Mouse (Mus musculus): Measurements from ENCODE around the gene Rsph3b. TPM values are rescaled to one million over a fixed set of nuclear protein-coding genes. Genes with fewer than 3 reads are reported as not detected.
"Not testable (repeated sequence)": the region's sequence is repeated elsewhere in the genome, so short reads cannot be mapped to it uniquely, and the experiment has no call there.

Rsph3b gene
- polyA plus RNA-seq (2015; fragmentation: Nextera tagmentation; extraction: Ambion mirVana), result 13.7 and 17.2 TPM in 2 replicates

GRCm38 (mm10) chr17:6947984-6948768, at the start of gene Rsph3b:
Gene Rsph3b (minus strand): TSS chr17:6948682.
- under 1% methylated on average over 72 of the region's 73 CpGs for WGBS (ENCODE audit: insufficient replicate concordance)
- H3K36me3 ChIP-seq; H3K9me3 ChIP-seq (replicated peaks); H3K4me1 ChIP-seq (replicated peaks); H3K27me3 ChIP-seq: not testable (repeated sequence)
- ATAC-seq (ENCODE audit: low read depth) (peak; percentile 93), DNase-seq (peak; percentile 70)
- peak within 1 kb of the TSS; percentile 69 for H3K4me3 ChIP-seq (replicated peaks)
- peak within 1 kb of the TSS; percentile 73 for H3K9ac ChIP-seq
- peak within 1 kb of the TSS; percentile 87 for H3K4me2 ChIP-seq
- H3K27ac ChIP-seq, result peak within 1 kb of the TSS; percentile 71

GRCm38 (mm10) chr17:6997778-6998490, 49.5 kb upstream of the Rsph3b start:
- not testable (repeated sequence) for H3K9me3 ChIP-seq (replicated peaks); H3K36me3 ChIP-seq; DNase-seq; H3K27ac ChIP-seq; H3K4me1 ChIP-seq (replicated peaks); H3K4me3 ChIP-seq (replicated peaks); H3K9ac ChIP-seq; H3K27me3 ChIP-seq; ATAC-seq (ENCODE audit: low read depth); H3K4me2 ChIP-seq
- 70% methylated on average over 1 of the region's 7 CpGs for WGBS (ENCODE audit: insufficient replicate concordance)

GRCm38 (mm10) chr17:6996826-6997225, 48.3 kb upstream of the Rsph3b start:
- ATAC-seq (ENCODE audit: low read depth), result not testable (repeated sequence)

GRCm38 (mm10) chr17:6995504-6995903, 47.0 kb upstream of the Rsph3b start:
- no CpG with 5 or more reads among the region's 6 CpGs for WGBS (ENCODE audit: insufficient replicate concordance)
- DNase-seq; H3K4me3 ChIP-seq (replicated peaks); H3K36me3 ChIP-seq; H3K27ac ChIP-seq; H3K4me2 ChIP-seq; H3K9ac ChIP-seq; H3K27me3 ChIP-seq; H3K9me3 ChIP-seq (replicated peaks); H3K4me1 ChIP-seq (replicated peaks): not testable (repeated sequence)
- ATAC-seq (ENCODE audit: low read depth), result peak; percentile 34; the same call in 1 of the 2 replicates

More at GRCm38 (mm10) chr17:6996826-6997225, 48.3 kb upstream of the Rsph3b start:
- H3K36me3 ChIP-seq; H3K27ac ChIP-seq; H3K9ac ChIP-seq; H3K4me3 ChIP-seq (replicated peaks); H3K4me2 ChIP-seq; DNase-seq; H3K9me3 ChIP-seq (replicated peaks); H3K4me1 ChIP-seq (replicated peaks); H3K27me3 ChIP-seq: not testable (repeated sequence)
- WGBS (ENCODE audit: insufficient replicate concordance), result 62% methylated on average over 8 of the region's 8 CpGs

GRCm38 (mm10) chr17:6986118-6986517, 37.6 kb upstream of the Rsph3b start:
- H3K4me2 ChIP-seq; ATAC-seq (ENCODE audit: low read depth); H3K36me3 ChIP-seq; H3K9me3 ChIP-seq (replicated peaks); H3K4me3 ChIP-seq (replicated peaks); H3K4me1 ChIP-seq (replicated peaks); H3K27me3 ChIP-seq; H3K9ac ChIP-seq; DNase-seq; H3K27ac ChIP-seq: not testable (repeated sequence)
- WGBS (ENCODE audit: insufficient replicate concordance), result 90% methylated on average over 1 of the region's 1 CpGs

- not testable (repeated sequence) for H3K27ac ChIP-seq; H3K36me3 ChIP-seq; DNase-seq; H3K4me2 ChIP-seq; H3K4me1 ChIP-seq (replicated peaks); ATAC-seq (ENCODE audit: low read depth); H3K9ac ChIP-seq; H3K4me3 ChIP-seq (replicated peaks); H3K27me3 ChIP-seq; H3K9me3 ChIP-seq (replicated peaks)
- WGBS (ENCODE audit: insufficient replicate concordance), result 85% methylated on average over 5 of the region's 8 CpGs
Observed at GRCm38 (mm10) chr17:6980144-6980543, 31.7 kb upstream of the Rsph3b start.

GRCm38 (mm10) chr17:6979380-6979779, 30.9 kb upstream of the Rsph3b start:
- WGBS (ENCODE audit: insufficient replicate concordance), result 20% methylated on average over 5 of the region's 5 CpGs
- Histone ChIP-seq H3K4me3 (replicated peaks) (peak overlapping the region; percentile 67), H3K4me2 (peak overlapping the region; percentile 78), H3K9ac (peak overlapping the region; percentile 75)
- ATAC-seq (ENCODE audit: low read depth); H3K27me3 ChIP-seq; DNase-seq; H3K36me3 ChIP-seq; H3K9me3 ChIP-seq (replicated peaks); H3K4me1 ChIP-seq (replicated peaks); H3K27ac ChIP-seq: not testable (repeated sequence)

GRCm38 (mm10) chr17:6978287-6979248, 30.1 kb upstream of the Rsph3b start, which contains the start of gene Gm49721:
Gene Gm49721 (plus strand): TSS chr17:6978904.
- DNase-seq (peak; percentile 68), ATAC-seq (ENCODE audit: low read depth) (peak; percentile 98)
- H3K4me2 ChIP-seq, result peak within 1 kb of the TSS; percentile 78
- H3K4me3 ChIP-seq (replicated peaks), result peak within 1 kb of the TSS; percentile 67
- not testable (repeated sequence) for H3K36me3 ChIP-seq; H3K9me3 ChIP-seq (replicated peaks); H3K4me1 ChIP-seq (replicated peaks); H3K27me3 ChIP-seq
- 2% methylated on average over 44 of the region's 68 CpGs for WGBS (ENCODE audit: insufficient replicate concordance)
- H3K27ac ChIP-seq, result peak within 1 kb of the TSS; percentile 55; the same call in 1 of the 2 replicates
- H3K9ac ChIP-seq, result peak within 1 kb of the TSS; percentile 75

GRCm38 (mm10) chr17:6974985-6975384, 26.5 kb upstream of the Rsph3b start:
- not testable (repeated sequence) for H3K4me2 ChIP-seq

GRCm38 (mm10) chr17:6972836-6973396, 24.4 kb upstream of the Rsph3b start:
- not testable (repeated sequence) for H3K27ac ChIP-seq; H3K27me3 ChIP-seq; H3K4me3 ChIP-seq (replicated peaks); H3K36me3 ChIP-seq; H3K4me2 ChIP-seq; H3K4me1 ChIP-seq (replicated peaks); DNase-seq; H3K9me3 ChIP-seq (replicated peaks); H3K9ac ChIP-seq; ATAC-seq (ENCODE audit: low read depth)
- 57% methylated on average over 4 of the region's 4 CpGs for WGBS (ENCODE audit: insufficient replicate concordance)

More at GRCm38 (mm10) chr17:6974985-6975384, 26.5 kb upstream of the Rsph3b start:
- H3K9ac ChIP-seq; H3K27ac ChIP-seq; H3K4me1 ChIP-seq (replicated peaks); H3K4me3 ChIP-seq (replicated peaks); ATAC-seq (ENCODE audit: low read depth); H3K9me3 ChIP-seq (replicated peaks); DNase-seq; H3K27me3 ChIP-seq; H3K36me3 ChIP-seq: not testable (repeated sequence)
- 48% methylated on average over 3 of the region's 3 CpGs for WGBS (ENCODE audit: insufficient replicate concordance)
